Mouse (Mus musculus) colon, adult 2 months (tissue): Measurements from ENCODE around the gene Hcar1. TPM values are rescaled to one million over a fixed set of nuclear protein-coding genes. Genes with fewer than 3 reads are reported as not detected.

Experiments used
- polyA plus RNA-seq: library from polyadenylated mRNA; depleted of rRNA; stranded (reverse); fragments of >200 nt; gene quantifications from 2 replicates; pipeline ENCODE4 v1.2.3, GENCODE M21; 2012; rRNA removed

The Hcar1 gene
- 3.9 and 4.3 TPM in 2 replicates for polyA plus RNA-seq

DNA sequence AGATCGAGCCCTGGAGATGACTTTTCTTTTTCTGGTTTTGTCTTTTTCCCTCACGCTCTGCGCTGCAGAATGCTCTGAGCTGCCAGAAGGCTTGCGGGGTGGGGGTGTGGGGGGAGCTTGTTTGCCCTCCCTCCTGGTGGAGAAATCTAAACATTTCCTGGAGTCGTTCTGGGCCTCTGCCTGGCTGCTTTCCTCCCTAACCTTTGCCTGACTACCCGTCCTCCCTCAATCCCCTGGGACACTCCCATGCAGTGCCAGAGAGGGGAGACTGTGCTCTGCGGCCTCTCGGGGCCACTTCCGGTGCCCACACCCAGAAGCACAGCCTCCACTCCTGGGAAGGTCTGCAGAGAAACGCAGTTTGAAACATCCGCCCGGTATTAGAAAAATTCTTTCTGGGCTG is at the start of gene Hcar1:
Hcar1 (minus strand) TSS at position 93 of the 400 bp plus-strand sequence.

DNA sequence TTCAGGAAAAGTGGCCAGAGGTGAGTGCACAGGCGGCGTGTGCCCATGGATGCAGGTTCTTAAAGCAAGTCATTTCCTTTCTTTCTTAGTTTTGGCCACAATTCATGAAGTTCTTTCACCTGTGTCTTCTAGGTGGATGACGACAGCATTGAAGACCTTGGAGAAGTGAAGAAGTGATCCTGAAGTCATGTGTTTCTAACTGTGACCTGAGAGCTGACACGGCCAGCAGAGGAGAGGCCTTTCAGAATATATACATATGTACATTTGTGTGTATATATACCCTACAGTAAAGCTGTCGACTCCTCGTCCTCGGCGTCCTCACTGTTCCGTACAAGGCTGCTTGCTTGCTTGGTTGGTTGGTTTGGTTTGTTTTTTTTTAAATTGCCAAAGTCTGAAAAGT is 47.3 kb upstream of the Hcar1 start, which contains the start of gene Gm43518:
Gm43518 (plus strand) TSS at position 301 of the 400 bp plus-strand sequence.

DNA sequence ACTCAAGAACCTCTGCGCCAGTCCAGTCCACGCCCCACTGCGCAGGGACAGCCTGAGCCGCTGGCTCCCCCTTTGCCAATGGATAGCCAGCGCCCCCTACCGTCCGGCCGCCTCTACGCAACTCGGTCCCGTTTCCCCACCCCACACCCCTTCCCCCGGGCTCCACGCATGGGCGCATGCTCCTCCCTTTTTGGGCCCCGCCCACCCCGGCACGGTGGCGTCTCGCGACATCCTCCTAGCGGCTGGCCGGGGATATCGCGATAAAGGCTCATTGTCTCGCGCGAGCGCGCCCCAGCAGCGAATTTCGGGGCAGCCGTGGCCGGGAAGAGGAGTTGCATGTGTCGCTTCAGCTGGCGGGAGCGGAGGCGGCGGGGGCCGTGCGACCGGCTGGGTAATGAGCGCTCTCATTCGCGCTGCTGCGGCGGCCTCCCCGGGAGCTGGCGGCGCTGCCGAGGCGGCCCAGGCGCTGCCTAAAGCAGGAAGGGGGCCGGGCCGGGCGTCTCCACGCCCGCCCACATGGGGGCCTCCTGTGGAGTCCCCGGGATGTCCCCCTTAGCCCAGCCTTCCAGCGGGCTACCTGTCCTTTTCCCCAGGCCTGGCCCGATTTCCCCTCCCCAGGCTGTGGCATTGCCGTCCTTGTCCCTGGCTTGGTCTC is 27.3 kb upstream of the Hcar1 start, which contains the start of gene Denr:
Denr (plus strand) TSS at position 200 of the 655 bp plus-strand sequence.

DNA sequence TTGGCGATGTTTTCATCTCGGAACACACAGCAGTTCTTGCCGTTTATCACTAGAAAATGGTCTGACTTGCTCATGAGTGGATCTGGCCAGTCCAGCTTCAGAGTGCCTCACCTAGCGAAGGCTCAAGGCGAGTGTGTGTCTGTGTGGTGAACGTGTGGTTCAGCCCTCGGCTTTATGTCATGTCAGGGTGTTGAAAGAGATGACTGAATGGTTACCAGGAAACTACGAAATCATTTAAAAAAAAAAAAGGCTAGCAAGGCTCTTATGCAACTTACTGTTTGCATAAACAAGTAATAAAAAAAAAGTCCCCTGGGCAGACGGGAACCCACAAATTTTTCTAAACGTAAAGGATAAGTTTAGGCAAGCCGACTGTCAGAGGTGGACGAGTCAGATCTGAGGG is 14.5 kb downstream of the Hcar1 start, which contains the start of gene Hcar2:
Hcar2 (minus strand) TSS at position 135 of the 400 bp plus-strand sequence.

Other genes starting within 250 kb of the Hcar1 start
- 12.9 and 13.1 TPM in 2 replicates for gene Clip1, start 195.4 kb downstream of the Hcar1 start, polyA plus RNA-seq
- gene Zcchc8, start 158.9 kb downstream of the Hcar1 start, polyA plus RNA-seq: 24.9 and 25.6 TPM in 2 replicates
- 8.2 and 13.1 TPM in 2 replicates for gene Rsrc2, start 130.6 kb downstream of the Hcar1 start, polyA plus RNA-seq
- gene Kntc1, start 130.3 kb downstream of the Hcar1 start, polyA plus RNA-seq: 1.2 and 2.1 TPM in 2 replicates
- 1.1 and 1.7 TPM in 2 replicates for gene Hcar2, start 14.5 kb downstream of the Hcar1 start, polyA plus RNA-seq
- 15.2 and 17.9 TPM in 2 replicates for gene Denr, start 27.2 kb upstream of the Hcar1 start, polyA plus RNA-seq
- gene Gm43518, start 47.4 kb upstream of the Hcar1 start, polyA plus RNA-seq: not detected in 2 replicates
- gene Ccdc62, start 50.7 kb upstream of the Hcar1 start, polyA plus RNA-seq: 1.2 and 2.6 TPM in 2 replicates
- gene Hip1r, start 93.6 kb upstream of the Hcar1 start, polyA plus RNA-seq: 30.6 and 33.3 TPM in 2 replicates
- 61.6 and 76.4 TPM in 2 replicates for gene Vps37b, start 152.2 kb upstream of the Hcar1 start, polyA plus RNA-seq
- 12.0 and 13.3 TPM in 2 replicates for gene Abcb9, start 215.8 kb upstream of the Hcar1 start, polyA plus RNA-seq
- gene Ogfod2, start 232.3 kb upstream of the Hcar1 start, polyA plus RNA-seq: 84.8 and 95.9 TPM in 2 replicates
- gene Arl6ip4, start 236.1 kb upstream of the Hcar1 start, polyA plus RNA-seq: 35.3 and 35.4 TPM in 2 replicates